Mouse (Mus musculus): Measurements from ENCODE around the gene Ccdc42. TPM values are rescaled to one million over a fixed set of nuclear protein-coding genes. Genes with fewer than 3 reads are reported as not detected.
A peak's percentile ranks its signal among the peaks of the same experiment; 100 is the strongest.

Gene Ccdc42
- total RNA-seq (2021), result not detected
- long read RNA-seq, experiment 1, result 0 reads
- long read RNA-seq, experiment 2, result 0 reads

DNA sequence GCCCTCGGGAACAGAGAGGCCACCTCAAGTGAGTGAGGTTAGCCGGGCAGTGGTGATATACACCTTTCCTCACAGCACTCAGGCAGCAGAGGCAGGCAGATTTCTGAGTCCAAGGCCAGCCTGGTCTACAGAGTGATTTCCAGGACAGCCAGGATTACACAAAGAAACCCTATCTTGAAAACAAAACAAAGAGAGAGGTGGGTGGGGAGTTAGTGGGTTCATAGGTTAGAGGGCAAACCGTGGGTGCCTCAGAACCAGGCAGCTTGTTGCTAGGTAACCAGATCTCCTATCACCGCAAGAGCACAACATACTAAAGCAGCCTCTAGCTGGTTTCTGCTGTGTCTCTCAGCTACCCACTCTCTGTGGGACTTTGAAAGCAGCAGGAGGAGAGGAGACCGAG, at the start of gene Ccdc42:
TSS of gene Ccdc42 (plus strand) at position 301 of the 400 bp plus-strand sequence.
- no peak for DNase-seq

DNA sequence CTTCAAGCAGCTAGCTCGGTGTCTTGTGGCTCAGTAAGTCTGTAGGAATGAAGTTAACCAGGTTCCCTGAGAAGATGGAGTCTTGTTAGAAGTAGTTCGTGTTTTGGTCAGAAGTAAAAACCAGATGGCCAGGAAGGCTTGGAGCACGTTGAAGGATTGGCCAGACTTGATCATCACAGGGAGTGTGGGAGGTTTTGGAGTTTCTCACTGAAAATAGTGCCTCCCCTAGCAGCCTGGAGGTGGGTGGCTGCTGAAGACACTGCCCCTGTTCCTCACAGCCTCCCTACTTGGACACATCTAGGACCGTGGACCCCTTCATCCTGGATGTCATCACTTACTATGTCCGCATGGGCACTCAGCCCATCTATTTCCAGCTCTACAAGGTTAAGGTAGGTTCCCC, 47.2 kb upstream of the Ccdc42 start:
- DNase-seq, result no peak

DNA sequence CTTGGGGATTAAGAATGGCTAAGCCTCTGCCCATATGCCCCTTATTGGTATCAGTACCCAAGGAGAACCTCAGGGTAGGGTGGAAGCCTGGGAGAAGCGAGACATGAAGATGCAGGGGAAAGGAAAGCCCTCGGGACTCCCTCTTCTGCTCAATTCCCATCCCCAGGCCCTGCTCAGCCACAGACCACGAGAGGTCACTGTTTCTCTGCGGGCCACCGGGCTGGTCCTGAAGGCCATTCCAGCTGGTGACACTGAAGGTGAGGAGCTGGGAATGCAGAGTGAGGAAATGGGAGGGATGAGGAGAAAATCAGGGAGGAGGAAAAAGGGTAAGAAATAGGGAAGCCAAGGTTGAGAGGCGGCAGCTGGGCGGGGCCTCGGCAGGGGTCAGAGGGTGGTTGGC, 42.3 kb upstream of the Ccdc42 start:
- DNase-seq, result peak; percentile 29 to 67

DNA sequence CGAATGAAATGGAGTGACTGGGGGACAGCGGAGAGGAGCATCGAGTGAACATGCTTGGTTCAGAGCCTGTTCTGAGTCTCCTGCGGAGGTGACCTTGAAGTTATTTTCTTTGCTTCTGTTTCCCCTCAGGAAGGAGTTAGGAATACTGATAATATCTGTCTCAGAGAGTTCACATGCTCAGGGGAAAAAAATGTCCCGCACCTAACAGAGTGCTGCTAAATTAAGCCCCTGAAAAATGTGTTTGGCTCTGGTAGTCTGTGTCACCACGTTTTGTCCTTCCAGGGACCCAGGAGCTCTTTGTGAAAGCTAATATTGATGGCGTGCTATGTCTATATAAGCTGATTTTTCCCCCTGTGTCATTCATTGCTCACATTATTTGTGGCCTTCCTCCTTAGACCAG, 41.6 kb upstream of the Ccdc42 start:
- DNase-seq, result peak in 1 of 2 experiments; percentile 24

DNA sequence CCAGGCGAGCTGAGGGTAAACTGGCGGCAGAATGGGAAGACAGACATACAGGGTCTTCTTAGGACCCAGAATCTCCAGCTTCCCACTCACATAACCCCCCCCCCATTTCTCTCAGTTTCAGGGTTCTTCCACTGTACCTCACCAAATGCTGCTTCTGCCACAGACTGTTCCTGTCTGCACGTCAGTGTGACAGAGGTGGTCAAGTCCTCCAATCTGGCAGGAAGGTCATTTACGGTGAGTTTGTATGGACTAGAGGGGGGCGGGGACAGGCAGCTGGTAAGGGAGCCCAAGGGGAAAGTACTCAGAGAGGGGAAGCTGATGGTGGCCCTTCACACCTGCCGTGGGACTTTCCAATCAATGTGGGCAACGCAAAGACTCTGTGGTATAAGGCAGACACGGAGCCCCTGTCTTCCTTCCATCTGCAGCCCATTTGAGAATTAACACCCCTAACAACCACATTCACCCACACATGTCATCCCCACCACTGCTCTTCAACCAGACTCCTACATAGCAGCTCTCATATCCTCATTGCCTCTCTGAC, 41.1 kb upstream of the Ccdc42 start:
- DNase-seq, result no peak

- no peak for DNase-seq
Measured at GRCm38 (mm10) chr11:68547484-68547883, 39.3 kb upstream of the Ccdc42 start.

DNA sequence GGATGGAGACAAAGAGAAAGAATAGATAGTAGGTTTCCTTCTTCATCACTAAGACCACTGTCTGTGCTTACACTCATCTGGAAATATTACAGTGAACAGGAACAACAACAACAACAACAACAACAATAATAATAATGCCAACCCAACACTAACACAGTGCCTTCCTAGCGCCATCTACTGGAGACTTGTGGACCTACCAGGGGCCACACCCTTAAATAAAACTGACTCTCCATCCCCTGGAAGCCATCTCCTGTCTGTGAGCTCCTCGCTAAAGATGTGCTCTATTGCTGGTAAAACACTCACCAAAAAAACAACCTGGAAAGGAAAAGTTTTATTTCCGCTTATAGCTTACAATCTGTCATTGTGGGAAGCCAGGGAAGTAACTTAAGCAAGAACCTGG, 37.2 kb upstream of the Ccdc42 start:
- DNase-seq, result no peak

DNA sequence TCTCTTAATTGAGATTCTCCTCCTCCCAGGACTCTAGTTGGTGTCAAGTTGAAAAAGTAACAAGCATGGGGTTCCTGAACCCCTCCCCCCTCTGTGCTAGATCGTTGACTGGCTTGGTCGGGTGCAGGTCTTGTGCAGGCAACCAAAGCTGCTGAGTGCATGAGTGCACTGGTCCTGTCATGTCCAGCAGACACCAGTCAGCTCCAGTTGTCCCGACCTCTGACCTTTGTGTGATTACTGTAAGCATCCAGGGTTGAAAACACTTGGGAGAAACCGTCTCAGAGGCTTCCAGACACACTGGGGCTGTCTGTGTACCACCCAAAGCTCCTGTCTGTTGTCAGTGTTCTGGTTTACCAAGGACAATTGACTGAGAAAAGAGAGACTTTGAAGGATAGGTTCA, 36.5 kb upstream of the Ccdc42 start:
- no peak for DNase-seq

DNA sequence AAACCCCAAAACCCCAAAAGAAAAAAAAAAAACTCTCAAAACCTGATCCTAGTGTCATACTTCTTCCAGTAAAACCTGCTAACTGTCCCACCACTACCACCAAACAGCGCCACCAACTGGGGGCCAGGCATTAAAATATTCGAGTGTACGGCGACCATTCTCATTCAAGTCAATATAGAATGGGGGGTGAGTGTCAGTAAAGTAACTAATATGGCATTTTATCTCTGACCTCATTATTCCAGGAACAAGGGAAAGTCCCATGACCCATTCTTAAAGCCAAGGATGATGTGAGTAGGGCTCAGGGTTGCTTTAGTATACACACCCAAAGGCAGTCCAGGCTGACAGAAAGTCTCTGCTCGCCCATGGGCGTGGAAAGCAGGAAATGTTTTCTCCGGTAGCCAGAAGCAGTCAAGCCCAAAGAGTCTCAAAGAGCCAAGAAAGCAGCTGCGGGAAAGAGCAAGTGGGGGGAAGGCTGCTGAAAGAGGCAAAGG, 32.8 kb upstream of the Ccdc42 start:
- DNase-seq, result peak; percentile 77 to 79

- no peak for DNase-seq
Measured at GRCm38 (mm10) chr11:68555918-68556584, 30.8 kb upstream of the Ccdc42 start, which contains the start of gene Mfsd6l. TSS of gene Mfsd6l (plus strand) at chr11:68556186.

GRCm38 (mm10) chr11:68559546-68559945, 27.3 kb upstream of the Ccdc42 start:
- DNase-seq, result no peak

DNA sequence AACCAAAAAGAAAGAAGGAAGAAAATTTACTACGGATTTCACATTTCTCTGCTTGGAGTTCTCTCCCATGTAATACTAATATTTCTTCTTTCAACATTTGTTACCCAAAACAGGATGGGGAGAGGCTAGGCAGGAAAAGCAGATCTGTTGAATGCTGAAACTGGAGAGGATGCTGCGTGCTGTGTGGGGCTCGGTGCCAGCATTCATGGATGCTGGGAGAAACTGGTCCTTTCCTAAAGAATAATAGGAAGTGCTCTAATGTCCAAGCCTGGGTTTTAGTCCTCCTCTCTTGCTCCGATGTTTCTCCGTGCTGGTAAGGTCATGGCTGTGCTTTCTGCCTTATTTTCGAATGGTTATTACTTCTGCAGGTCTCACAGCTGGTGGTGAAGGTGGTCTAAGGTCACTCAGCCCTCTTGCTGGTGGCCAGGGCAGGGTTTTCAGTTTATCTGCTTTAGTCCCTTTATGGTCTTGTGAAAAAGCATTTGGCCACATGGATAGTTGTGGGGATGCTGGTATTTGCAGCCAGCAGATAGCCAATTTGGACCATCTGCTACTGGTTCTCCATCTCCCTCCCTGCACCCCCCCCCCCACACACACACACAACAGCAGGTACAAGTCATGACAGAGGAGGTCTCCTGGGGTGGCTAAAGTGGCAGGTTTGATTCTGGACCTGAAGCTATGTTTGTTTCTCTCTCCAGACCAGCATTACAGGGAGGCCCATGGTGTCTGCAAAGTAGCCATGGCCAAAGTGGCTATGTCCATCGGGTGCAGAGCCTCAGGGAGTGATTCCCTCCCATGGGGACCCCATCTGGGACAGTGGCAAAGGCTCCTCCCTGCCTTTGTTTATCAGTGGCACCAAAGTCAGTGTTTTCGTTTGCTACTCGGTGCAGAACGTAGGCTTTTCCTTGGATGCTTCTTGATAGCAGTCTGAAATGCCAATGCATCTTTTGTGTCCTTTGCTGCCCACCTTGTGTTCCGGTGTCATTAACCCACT, 24.6 kb upstream of the Ccdc42 start:
- no peak for DNase-seq

GRCm38 (mm10) chr11:68564356-68565031, 22.3 kb upstream of the Ccdc42 start:
- no peak for DNase-seq

GRCm38 (mm10) chr11:68565032-68565429, 21.8 kb upstream of the Ccdc42 start:
- DNase-seq, result no peak

- DNase-seq, result peak; percentile 65 to 84
Measured at GRCm38 (mm10) chr11:68566447-68567059, 20.3 kb upstream of the Ccdc42 start.

DNA sequence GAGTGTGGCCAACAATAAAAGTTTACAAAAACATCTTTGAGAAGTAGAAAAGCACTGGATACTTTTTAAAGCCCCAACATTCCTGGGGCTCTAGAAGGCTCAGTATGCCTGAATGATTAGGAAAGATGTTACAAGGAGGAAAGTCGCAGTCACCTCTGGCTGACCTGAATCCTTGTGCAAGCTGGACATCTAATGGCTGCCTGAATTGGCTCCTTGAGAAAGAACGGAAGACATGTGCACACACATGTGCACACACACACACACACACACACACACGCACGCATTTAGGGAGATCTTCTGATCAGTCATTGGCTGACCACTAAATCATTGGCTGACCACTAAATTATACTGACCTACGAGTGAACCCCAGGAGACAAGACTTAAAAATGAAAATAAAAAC, 16.0 kb upstream of the Ccdc42 start:
- no peak for DNase-seq

- DNase-seq, result no peak
Measured at GRCm38 (mm10) chr11:68577076-68577475, 9.7 kb upstream of the Ccdc42 start.

- DNase-seq, result peak; percentile 24 to 32
Measured at GRCm38 (mm10) chr11:68579462-68579881, 7.3 kb upstream of the Ccdc42 start.

- DNase-seq, result no peak
Measured at GRCm38 (mm10) chr11:68580566-68580965, 6.3 kb upstream of the Ccdc42 start.

GRCm38 (mm10) chr11:68583225-68583624, 3.6 kb upstream of the Ccdc42 start:
- no peak for DNase-seq

DNA sequence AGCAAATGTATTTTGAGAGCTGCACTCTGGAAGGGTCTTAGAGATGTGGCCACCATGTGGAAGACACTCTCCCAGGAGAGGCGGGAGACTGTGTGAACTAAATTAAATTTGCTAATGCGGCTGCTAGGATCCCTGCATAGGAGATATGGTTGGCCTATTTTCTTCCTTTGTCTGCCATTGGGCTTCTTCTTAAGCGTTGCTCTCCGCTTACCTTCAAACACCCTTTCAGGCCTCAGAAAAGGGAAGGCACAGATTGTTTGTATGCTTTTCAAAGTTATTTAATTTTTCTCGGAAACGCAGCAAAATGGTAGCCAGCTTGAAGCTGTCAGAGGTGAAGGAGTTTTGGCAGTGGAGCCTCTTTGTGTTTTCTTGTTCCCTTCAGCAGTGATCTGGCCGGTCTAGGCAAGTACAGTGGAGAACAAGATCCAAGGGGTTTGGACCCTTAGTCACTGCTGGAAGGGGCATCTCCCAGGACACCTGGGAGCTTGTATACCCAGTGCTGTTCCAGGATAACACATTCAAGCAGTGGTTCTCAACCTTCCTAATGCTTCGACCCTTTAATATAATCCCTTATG, 2.8 kb upstream of the Ccdc42 start:
- DNase-seq, result peak; percentile 32 to 55
